Mouse (Mus musculus): ENCODE data around the gene Tmcc2. TPM values are rescaled to one million over a fixed set of nuclear protein-coding genes. Genes with fewer than 3 reads are reported as not detected.

Tmcc2 gene
- polyA plus RNA-seq, 1 experiment from 2014 or later = 20.7 TPM

DNA sequence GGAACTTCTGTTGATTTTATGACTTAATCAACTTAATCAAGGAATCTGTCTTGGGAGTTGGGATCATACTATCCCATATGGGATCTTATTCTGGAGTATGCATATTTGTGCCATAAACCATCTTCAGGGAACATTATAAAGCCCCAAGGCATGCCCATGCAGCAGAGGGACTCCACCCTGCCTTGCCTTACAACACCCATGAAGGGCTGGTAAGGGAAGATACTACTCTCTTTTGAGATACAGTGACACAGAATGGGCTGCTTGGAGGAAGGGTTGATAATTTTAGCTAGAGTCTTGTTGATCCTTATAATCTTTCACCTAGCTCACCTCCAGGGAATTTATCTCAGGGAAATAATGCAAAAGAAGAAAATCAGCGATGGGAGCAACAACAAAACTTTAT, 9.5 kb upstream of the Tmcc2 start:
- H3K27ac ChIP-seq (ENCODE audit: low read depth, low read length) = no peak overlapping the region
- no peaks in the 10 kb centered on the region; the same call in 1 of the 2 replicates for H3K27me3 ChIP-seq (ENCODE audit: control insufficient read depth, insufficient read depth, low read length)
- 73% methylated on average over 1 of the region's 1 CpGs for WGBS
- H3K9me3 ChIP-seq (ENCODE audit: control insufficient read depth, low read length) = no peaks in the 10 kb centered on the region
- no peaks in the 10 kb centered on the region for H3K4me1 ChIP-seq (ENCODE audit: control insufficient read depth, insufficient read depth, low read length)
- no peak for ATAC-seq (ENCODE audit: low read depth)
- H3K4me2 ChIP-seq (ENCODE audit: low read depth, low read length) = no peak overlapping the region
- no peak overlapping the region for H3K4me3 ChIP-seq (ENCODE audit: low read depth, low read length)
- no peak overlapping the region for H3K9ac ChIP-seq (replicated peaks; ENCODE audit: low read depth, low read length)
- H3K36me3 ChIP-seq (ENCODE audit: control insufficient read depth, insufficient read depth, low read length) = no peaks in the 10 kb centered on the region

DNA sequence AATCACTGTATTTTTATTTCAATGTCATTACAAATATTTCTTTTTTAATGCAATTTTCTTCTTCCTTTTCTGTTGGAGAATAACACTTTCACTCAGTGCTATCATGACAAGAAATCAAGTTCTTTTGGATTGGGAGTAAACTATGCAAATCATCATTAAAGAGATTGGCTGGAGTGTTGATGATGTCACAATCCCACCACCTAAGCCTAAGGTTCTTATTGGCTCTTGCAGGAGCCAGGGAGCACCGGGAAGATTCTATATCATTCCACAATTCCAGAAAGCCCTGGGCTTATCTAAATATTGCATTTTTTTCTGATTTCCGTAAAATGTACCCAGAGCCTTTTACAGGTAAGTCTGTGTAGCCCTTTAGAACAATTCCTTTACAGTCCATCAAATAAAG, 5.6 kb upstream of the Tmcc2 start:
- Histone ChIP-seq H3K9me3 (ENCODE audit: control insufficient read depth, low read length) (no peaks in the 10 kb centered on the region), H3K4me2 (ENCODE audit: low read depth, low read length) (no peak overlapping the region), H3K27me3 (ENCODE audit: control insufficient read depth, insufficient read depth, low read length) (no peaks in the 10 kb centered on the region; the same call in 1 of the 2 replicates), H3K36me3 (ENCODE audit: control insufficient read depth, insufficient read depth, low read length) (no peaks in the 10 kb centered on the region), H3K4me1 (ENCODE audit: control insufficient read depth, insufficient read depth, low read length) (no peaks in the 10 kb centered on the region), H3K9ac (replicated peaks; ENCODE audit: low read depth, low read length) (no peak overlapping the region), H3K4me3 (ENCODE audit: low read depth, low read length) (no peak overlapping the region), H3K27ac (ENCODE audit: low read depth, low read length) (no peak overlapping the region)
- 61% methylated on average over 2 of the region's 2 CpGs for WGBS
- no peak for ATAC-seq (ENCODE audit: low read depth)

DNA sequence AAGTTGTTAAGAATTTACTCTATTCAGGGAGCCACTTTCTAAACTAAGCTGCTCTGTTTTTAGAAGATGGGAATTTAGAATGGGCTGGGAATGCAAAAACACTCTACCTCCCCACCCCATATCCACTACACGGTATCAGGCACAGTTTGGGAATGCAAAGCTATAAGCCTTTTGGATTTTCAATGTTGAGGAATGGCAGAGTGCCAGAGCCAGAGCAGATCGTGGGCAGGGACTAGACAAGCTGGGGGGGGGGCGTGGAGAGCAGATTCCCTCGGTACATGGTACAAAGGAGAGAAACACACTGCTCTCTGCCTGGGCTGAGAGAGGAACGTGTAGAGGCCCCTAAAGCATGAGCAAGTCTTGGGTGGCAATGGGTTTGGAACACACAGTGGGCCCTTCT, 1.8 kb upstream of the Tmcc2 start:
- no peak overlapping the region for H3K4me2 ChIP-seq (ENCODE audit: low read depth, low read length)
- no peaks in the 10 kb centered on the region for H3K36me3 ChIP-seq (ENCODE audit: control insufficient read depth, insufficient read depth, low read length)
- peaks cover 24% of the 10 kb centered on the region for H3K4me1 ChIP-seq (ENCODE audit: control insufficient read depth, insufficient read depth, low read length)
- H3K9ac ChIP-seq (replicated peaks; ENCODE audit: low read depth, low read length) = no peak overlapping the region
- no peak overlapping the region for H3K27ac ChIP-seq (ENCODE audit: low read depth, low read length)
- no peaks in the 10 kb centered on the region for H3K27me3 ChIP-seq (ENCODE audit: control insufficient read depth, insufficient read depth, low read length)
- H3K9me3 ChIP-seq (ENCODE audit: control insufficient read depth, low read length) = no peaks in the 10 kb centered on the region
- no peak for ATAC-seq (ENCODE audit: low read depth)
- no peak overlapping the region for H3K4me3 ChIP-seq (ENCODE audit: low read depth, low read length)
- 59% methylated on average over 5 of the region's 5 CpGs for WGBS

GRCm38 (mm10) chr1:132391580-132392022, 520 bp upstream of the Tmcc2 start:
- Histone ChIP-seq H3K9ac (replicated peaks; ENCODE audit: low read depth, low read length) (peak overlapping the region; percentile 95), H3K4me2 (ENCODE audit: low read depth, low read length) (peak overlapping the region; percentile 91), H3K27me3 (ENCODE audit: control insufficient read depth, insufficient read depth, low read length) (no peaks in the 10 kb centered on the region), H3K9me3 (ENCODE audit: control insufficient read depth, low read length) (no peaks in the 10 kb centered on the region), H3K4me3 (ENCODE audit: low read depth, low read length) (peak overlapping the region; percentile 70), H3K4me1 (ENCODE audit: control insufficient read depth, insufficient read depth, low read length) (peaks cover 27% of the 10 kb centered on the region), H3K27ac (ENCODE audit: low read depth, low read length) (peak overlapping the region; percentile 87), H3K36me3 (ENCODE audit: control insufficient read depth, insufficient read depth, low read length) (no peaks in the 10 kb centered on the region)
- WGBS = under 1% methylated on average over 32 of the region's 54 CpGs
- peak; percentile 96 for ATAC-seq (ENCODE audit: low read depth)

DNA sequence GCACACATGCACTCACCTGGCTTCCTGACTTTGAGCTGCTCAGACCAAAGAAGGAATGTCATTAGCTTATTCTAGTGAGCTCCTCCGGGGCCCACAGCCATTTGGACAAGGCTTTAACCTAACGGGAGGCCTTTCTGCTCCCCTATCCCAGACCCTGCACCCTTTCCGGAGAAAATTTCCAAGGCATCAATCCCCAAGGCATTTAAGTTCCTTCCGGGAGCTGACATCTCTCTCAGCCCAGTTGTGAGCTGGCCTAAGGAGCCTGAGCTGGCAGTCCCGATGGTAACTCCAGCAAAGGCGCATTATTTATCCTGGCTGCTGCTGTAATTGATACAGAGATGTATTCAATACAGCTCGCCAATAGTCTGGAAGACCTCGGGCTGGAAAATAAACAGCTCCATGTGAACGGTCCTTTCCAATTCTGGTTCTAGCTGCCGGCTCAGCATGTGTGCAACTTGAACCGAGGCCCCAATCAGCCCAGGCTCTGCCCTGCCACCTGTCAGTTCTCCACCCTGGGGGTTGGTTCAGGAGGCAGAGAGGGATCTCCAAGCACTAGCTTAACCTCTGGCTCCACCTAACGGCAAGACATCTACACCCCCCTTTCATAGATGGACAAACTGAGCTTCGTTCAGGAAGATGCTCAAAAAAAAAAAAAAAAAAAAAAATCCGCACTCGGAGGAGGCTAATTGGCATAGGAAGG, 1.0 kb downstream of the Tmcc2 start:
- no peak for ATAC-seq (ENCODE audit: low read depth)
- Histone ChIP-seq H3K27me3 (ENCODE audit: control insufficient read depth, insufficient read depth, low read length) (no peaks in the 10 kb centered on the region), H3K9me3 (ENCODE audit: control insufficient read depth, low read length) (no peaks in the 10 kb centered on the region), H3K4me2 (ENCODE audit: low read depth, low read length) (peak overlapping the region; percentile 91), H3K36me3 (ENCODE audit: control insufficient read depth, insufficient read depth, low read length) (no peaks in the 10 kb centered on the region), H3K9ac (replicated peaks; ENCODE audit: low read depth, low read length) (peak overlapping the region; percentile 95), H3K4me1 (ENCODE audit: control insufficient read depth, insufficient read depth, low read length) (peaks cover 37% of the 10 kb centered on the region), H3K27ac (ENCODE audit: low read depth, low read length) (peak overlapping the region; percentile 87), H3K4me3 (ENCODE audit: low read depth, low read length) (peak overlapping the region; percentile 70)
- WGBS = 13% methylated on average over 15 of the region's 15 CpGs

GRCm38 (mm10) chr1:132388813-132389803, 2.0 kb downstream of the Tmcc2 start:
- no peak overlapping the region; the same call in 1 of the 2 replicates for H3K9ac ChIP-seq (replicated peaks; ENCODE audit: low read depth, low read length)
- peaks cover 46% of the 10 kb centered on the region for H3K4me1 ChIP-seq (ENCODE audit: control insufficient read depth, insufficient read depth, low read length)
- H3K27ac ChIP-seq (ENCODE audit: low read depth, low read length) = no peak overlapping the region
- no peaks in the 10 kb centered on the region for H3K27me3 ChIP-seq (ENCODE audit: control insufficient read depth, insufficient read depth, low read length)
- no peaks in the 10 kb centered on the region for H3K9me3 ChIP-seq (ENCODE audit: control insufficient read depth, low read length)
- no peaks in the 10 kb centered on the region for H3K36me3 ChIP-seq (ENCODE audit: control insufficient read depth, insufficient read depth, low read length)
- ATAC-seq (ENCODE audit: low read depth) = no peak
- 53% methylated on average over 8 of the region's 8 CpGs for WGBS
- peak overlapping the region; percentile 70 for H3K4me3 ChIP-seq (ENCODE audit: low read depth, low read length)
- peak overlapping the region; percentile 91 for H3K4me2 ChIP-seq (ENCODE audit: low read depth, low read length)

DNA sequence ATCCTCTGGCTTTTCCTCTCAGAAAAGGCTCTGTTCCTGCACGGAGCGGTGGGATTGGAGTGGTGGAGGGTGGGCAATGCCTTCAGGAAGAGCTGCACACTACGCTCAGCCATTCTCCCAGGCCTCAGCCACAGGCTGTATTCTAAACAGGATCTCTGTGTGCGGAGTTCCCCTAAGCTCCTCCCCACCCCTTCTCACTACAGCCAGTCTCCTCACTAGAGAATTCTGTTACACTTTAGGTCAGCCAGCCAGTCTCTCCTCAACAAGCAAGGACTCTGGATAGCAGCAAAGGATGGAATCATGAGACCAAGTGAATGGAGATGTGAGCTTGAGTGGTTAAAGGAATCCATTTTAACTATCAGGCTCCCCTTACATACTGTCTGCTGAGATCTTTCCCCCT, 3.1 kb downstream of the Tmcc2 start:
- H3K27ac ChIP-seq (ENCODE audit: low read depth, low read length) = no peak overlapping the region
- H3K4me1 ChIP-seq (ENCODE audit: control insufficient read depth, insufficient read depth, low read length) = peaks cover 46% of the 10 kb centered on the region
- no peaks in the 10 kb centered on the region for H3K36me3 ChIP-seq (ENCODE audit: control insufficient read depth, insufficient read depth, low read length)
- no peaks in the 10 kb centered on the region for H3K27me3 ChIP-seq (ENCODE audit: control insufficient read depth, insufficient read depth, low read length)
- no peak for ATAC-seq (ENCODE audit: low read depth)
- 37% methylated on average over 4 of the region's 4 CpGs for WGBS
- no peak overlapping the region for H3K4me3 ChIP-seq (ENCODE audit: low read depth, low read length)
- H3K9me3 ChIP-seq (ENCODE audit: control insufficient read depth, low read length) = no peaks in the 10 kb centered on the region
- H3K9ac ChIP-seq (replicated peaks; ENCODE audit: low read depth, low read length) = no peak overlapping the region
- peak overlapping the region; percentile 91; the same call in 1 of the 2 replicates for H3K4me2 ChIP-seq (ENCODE audit: low read depth, low read length)

DNA sequence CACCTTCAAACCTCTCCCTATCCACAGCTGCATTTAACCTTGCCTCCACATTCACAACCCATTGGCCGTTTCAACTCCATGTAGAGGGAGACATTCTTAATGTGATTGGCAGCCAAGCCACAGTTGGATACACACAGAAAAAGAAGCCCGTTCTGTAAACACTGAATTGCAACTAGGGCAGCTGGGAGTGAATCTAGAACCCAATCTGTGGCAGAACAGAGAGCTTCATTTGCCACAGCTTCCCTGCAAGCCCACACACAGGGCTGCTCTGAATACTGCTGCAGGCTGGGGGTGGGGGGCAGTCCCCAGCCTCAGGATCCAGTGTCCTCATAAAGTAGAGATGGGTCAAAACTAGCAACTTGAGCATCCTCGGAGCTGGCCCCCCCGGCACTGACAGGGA, 4.8 kb downstream of the Tmcc2 start:
- H3K4me3 ChIP-seq (ENCODE audit: low read depth, low read length) = no peak overlapping the region
- WGBS = 70% methylated on average over 4 of the region's 4 CpGs
- no peaks in the 10 kb centered on the region for H3K27me3 ChIP-seq (ENCODE audit: control insufficient read depth, insufficient read depth, low read length)
- ATAC-seq (ENCODE audit: low read depth) = no peak
- H3K9me3 ChIP-seq (ENCODE audit: control insufficient read depth, low read length) = no peaks in the 10 kb centered on the region
- no peak overlapping the region for H3K9ac ChIP-seq (replicated peaks; ENCODE audit: low read depth, low read length)
- H3K36me3 ChIP-seq (ENCODE audit: control insufficient read depth, insufficient read depth, low read length) = no peaks in the 10 kb centered on the region
- H3K4me2 ChIP-seq (ENCODE audit: low read depth, low read length) = no peak overlapping the region
- H3K27ac ChIP-seq (ENCODE audit: low read depth, low read length) = no peak overlapping the region
- peaks cover 46% of the 10 kb centered on the region for H3K4me1 ChIP-seq (ENCODE audit: control insufficient read depth, insufficient read depth, low read length)

GRCm38 (mm10) chr1:132385711-132386110, 5.4 kb downstream of the Tmcc2 start:
- H3K36me3 ChIP-seq (ENCODE audit: control insufficient read depth, insufficient read depth, low read length) = no peaks in the 10 kb centered on the region
- no peak overlapping the region for H3K4me2 ChIP-seq (ENCODE audit: low read depth, low read length)
- peaks cover 46% of the 10 kb centered on the region for H3K4me1 ChIP-seq (ENCODE audit: control insufficient read depth, insufficient read depth, low read length)
- no peak overlapping the region for H3K9ac ChIP-seq (replicated peaks; ENCODE audit: low read depth, low read length)
- no peaks in the 10 kb centered on the region for H3K27me3 ChIP-seq (ENCODE audit: control insufficient read depth, insufficient read depth, low read length)
- no peak for ATAC-seq (ENCODE audit: low read depth)
- WGBS = 63% methylated on average over 4 of the region's 4 CpGs
- H3K4me3 ChIP-seq (ENCODE audit: low read depth, low read length) = no peak overlapping the region
- H3K27ac ChIP-seq (ENCODE audit: low read depth, low read length) = no peak overlapping the region
- no peaks in the 10 kb centered on the region for H3K9me3 ChIP-seq (ENCODE audit: control insufficient read depth, low read length)
